Mouse (Mus musculus) erythroblast, embryonic 14.5 days (primary cell): Measurements from ENCODE around the gene Mink1.

Source experiments
- GATA1 ChIP-seq: IDR thresholded peaks from 2 replicates; pipeline ENCODE4 v1.6.1; 2012; ENCODE audit warnings: low read length, inconsistent platforms, mixed read lengths
- TAL1 ChIP-seq: IDR thresholded peaks from 3 replicates; pipeline ENCODE4 v1.6.1; 2012; ENCODE audit warnings: low read length, inconsistent platforms, mixed read lengths

GRCm38 (mm10) chr11:70539423-70539822 lies 23.3 kb upstream of the Mink1 start:
- TF ChIP-seq GATA1, result no peak
- TF ChIP-seq TAL1, result no peak
